In the genomic region with DNA sequence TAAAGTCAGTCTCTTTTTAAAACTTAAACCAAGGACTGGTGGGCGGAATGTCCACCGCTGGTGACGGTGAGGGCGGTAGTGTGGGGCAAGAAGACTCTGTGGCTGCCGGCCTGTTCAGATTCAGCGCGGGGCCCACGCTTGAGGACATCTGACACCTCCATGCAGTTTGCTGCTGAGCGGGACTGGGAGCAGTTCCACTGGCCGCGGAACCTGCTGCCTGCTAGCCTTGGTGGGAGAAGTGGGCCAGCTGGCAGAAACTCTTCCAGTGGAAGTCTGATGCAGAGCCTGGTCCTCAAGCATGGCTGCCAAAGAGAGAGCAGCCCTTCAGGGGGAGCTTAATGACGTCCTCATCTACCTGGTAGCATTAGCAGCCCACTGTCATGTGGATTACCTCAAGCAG, we compare ENCODE assay signal across 22 mouse cellular contexts.
"Had no signal": no experiment of that assay in that cellular context is flagged by ENCODE, and none has a peak within 500 bp of the region (broad histone marks: within the 10 kb centered on the region; RNA-seq: fewer than 3 reads in every experiment).

No protein-coding gene starts in this region.

- DNase-seq: kidney, postnatal 25 days; layer of hippocampus, adult 9-11 months; liver; lung, adult 18-20 months; lung, postnatal 10 days; lung, postnatal 36 days; retina, postnatal 1 day; right cerebral cortex, postnatal 25 days; spleen, adult 18-20 months; thymus, adult 18-20 months; thymus, postnatal 36 days had no signal

- H3K27me3 ChIP-seq: limb, embryonic 13.5 days; liver, embryonic 12.5 days; liver, embryonic 15.5 days; lung, embryonic 15.5 days; megakaryocyte, embryonic 14.5 days; midbrain, embryonic 13.5 days; neural tube, embryonic 13.5 days had no signal

- H3K9me3 ChIP-seq: limb, embryonic 10.5 days; limb, embryonic 13.5 days; liver, embryonic 12.5 days; liver, embryonic 15.5 days; lung, embryonic 15.5 days; megakaryocyte, embryonic 14.5 days; midbrain, embryonic 10.5 days; midbrain, embryonic 13.5 days; neural tube, embryonic 13.5 days had no signal

- H3K4me1 ChIP-seq: liver, embryonic 15.5 days; lung, embryonic 15.5 days; midbrain, embryonic 10.5 days; midbrain, embryonic 13.5 days; neural tube, embryonic 13.5 days had no signal

- H3K4me3 ChIP-seq: layer of hippocampus, adult 2 months; limb, embryonic 10.5 days; limb, embryonic 13.5 days; liver, embryonic 12.5 days; liver, embryonic 15.5 days; lung, embryonic 15.5 days; megakaryocyte, embryonic 14.5 days; midbrain, embryonic 10.5 days; midbrain, embryonic 13.5 days; myocyte; neural tube, embryonic 13.5 days had no signal
